Mouse (Mus musculus) urinary bladder, adult 2 months (tissue): ENCODE data around the gene Gm21762. TPM values are rescaled to one million over a fixed set of nuclear protein-coding genes. Genes with fewer than 3 reads are reported as not detected.
"Not testable (repeated sequence)": the region's sequence is repeated elsewhere in the genome, so short reads cannot be mapped to it uniquely, and the experiment has no call there.

ENCODE experiments used
- DNase-seq: peaks from one replicate; pipeline ENCODE4 v3.0.0; 2022; ENCODE audit warnings: low spot score
- polyA plus RNA-seq: library from polyadenylated mRNA; depleted of rRNA; stranded (reverse); fragments of >200 nt; gene quantifications from 2 replicates; pipeline ENCODE4 v1.2.3, GENCODE M21; 2012; rRNA removed

Gm21762 gene
- polyA plus RNA-seq = not detected in 2 replicates

DNA sequence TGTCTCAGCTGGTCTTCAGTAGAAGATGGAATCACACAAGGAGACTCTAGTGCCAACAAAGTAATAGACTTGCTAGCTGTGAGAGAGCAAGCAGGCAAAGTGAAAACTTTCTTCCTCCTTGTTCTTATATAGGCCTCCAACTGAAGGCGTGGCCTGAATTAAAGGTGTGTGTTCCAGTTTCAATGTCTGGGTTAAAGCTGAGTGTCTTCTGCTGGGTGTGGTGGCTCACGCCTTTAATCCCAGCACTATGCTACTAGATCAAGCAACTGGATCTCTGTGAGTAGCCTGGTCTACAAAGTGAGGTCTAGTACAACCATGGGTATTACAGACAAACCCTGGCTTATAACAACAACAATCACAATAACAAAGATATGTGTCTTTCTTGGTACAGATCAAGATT lies at the start of gene Gm21762:
Gm21762 (minus strand) TSS at position 101 of the 400 bp plus-strand sequence.
- DNase-seq = not testable (repeated sequence)

DNA sequence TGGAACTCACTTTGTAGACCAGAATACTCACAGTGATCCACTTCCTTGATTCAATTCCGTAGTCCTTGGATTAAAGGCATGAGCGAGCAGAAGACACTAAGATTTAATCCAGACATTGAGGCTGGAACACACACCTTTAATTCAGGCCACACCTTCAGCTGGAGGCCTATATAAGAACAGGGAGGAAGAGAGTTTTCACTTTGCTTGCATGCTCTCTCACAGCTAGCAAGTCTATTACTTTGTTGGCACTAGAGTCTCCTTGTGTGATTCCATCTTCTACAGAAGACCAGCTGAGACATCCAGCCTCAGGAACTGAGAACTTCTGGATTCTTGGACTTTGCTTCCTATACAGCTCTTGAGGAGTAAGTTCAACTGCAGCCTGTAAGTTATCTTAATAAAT lies 47.1 kb upstream of the Gm21762 start, which contains the start of gene AF067061:
AF067061 (plus strand) TSS at position 245 of the 400 bp plus-strand sequence.
- DNase-seq = not testable (repeated sequence)

DNA sequence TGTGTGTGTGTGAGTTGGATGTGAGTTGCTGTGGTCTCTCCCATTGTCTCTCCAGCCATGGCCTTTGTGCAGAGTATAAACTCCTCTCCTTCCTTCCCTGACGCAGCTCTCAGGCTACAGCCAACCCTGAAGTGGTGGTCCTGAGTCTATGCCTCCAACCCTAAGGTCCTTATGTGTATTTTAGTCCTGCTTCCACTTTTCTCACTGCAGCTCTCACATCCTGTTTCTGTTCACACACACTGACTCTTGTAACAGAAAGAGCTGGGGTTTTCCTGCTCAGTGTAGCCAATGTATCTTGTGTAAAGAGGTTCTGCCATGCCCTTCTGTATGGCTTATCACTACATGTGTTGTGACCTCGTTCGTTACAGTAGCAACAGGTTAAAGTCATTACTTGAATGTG lies 44.0 kb upstream of the Gm21762 start:
- not testable (repeated sequence) for DNase-seq

DNA sequence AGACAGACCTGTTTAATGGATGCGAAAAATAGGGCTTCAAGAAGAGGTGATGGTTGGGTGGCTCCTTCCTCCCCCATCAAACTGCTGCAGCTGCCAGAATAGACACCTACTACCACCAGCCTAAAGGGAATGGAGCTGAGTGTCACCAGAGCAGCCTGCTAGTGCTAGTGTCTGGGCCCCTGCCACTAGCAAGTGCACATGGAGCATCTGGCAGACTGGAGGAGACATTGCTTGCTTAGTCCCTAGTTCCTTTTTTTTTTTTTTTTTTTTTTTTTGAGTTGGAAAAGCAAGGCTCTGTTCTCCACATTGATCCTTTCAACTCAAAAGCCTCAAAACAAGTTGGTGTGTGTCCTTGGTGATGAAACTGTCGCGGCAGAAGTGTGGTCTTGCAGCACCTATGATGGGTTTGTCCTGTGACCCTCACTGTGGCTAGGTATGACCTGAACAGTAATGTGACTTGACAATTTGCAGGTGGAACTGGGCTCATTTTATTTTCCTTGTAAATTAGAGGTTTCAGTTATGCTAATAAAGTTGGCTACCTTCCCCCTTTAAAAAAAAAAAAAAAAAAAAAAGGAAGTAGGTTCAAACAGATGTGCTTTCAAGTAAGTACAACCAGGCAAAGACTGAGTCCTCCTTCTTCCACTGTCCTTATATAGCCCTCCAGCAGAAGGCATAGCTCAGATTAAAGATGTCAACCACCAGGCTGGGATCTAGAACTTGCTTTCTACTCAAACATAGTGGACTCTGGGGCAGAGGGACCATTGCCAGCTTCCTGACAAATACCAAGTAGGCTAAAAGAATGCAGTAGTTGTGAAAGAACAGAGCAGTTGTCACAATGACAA lies 43.3 kb upstream of the Gm21762 start:
- DNase-seq = not testable (repeated sequence)

DNA sequence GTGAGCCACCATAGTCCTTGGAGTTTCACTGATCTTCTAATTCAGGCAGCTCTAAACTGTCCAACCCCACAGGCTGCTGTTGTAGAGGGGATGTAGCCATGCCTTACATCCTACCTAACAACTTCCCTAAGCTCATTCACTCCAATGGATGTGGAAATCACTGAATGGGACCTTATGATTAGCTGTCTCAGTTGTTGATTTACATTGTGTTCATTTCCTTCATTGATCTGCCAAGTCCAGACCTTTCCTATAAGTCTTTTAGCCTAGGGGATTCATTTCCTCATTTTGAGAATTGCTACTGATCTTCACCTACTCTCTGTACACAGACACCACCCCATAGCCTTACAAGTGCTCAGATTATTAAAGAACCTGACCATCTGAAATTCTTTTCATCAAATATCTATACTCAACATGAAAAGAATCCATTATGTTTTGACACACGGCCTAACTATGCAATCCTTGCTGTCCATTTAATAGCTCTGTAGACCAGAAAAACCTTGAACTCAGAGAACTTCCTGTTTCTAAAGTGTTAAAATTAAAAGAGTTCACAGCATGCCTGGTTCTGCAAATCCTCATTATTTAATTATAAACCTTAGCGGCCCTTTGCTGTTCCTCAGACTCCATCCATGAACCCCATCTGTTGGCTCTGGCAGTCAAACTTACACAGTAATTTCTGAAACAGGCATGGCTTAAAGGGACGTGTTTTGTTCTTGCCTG lies 35.6 kb upstream of the Gm21762 start:
- DNase-seq = not testable (repeated sequence)

DNA sequence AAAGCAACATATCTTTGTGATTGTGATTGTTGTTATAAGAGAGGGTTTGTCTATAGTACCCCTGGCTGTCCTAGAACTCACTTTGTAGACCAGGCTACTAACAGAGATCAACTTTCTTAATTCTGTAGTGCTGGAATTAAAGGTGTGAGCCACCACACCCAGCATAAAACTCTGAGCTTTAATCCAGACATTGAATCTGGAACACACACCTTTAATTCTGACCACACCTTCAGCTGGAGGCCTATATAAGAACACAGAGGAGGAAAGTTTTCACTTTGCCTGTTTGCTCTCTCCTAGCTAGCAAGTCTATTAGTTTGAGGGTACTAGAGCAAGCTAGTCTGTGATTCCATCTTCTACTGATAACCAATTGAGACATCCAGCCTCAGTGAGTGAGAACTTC lies 23.1 kb upstream of the Gm21762 start, which contains the start of gene Gm21731:
Gm21731 (plus strand) TSS at position 301 of the 400 bp plus-strand sequence.
- DNase-seq = not testable (repeated sequence)

DNA sequence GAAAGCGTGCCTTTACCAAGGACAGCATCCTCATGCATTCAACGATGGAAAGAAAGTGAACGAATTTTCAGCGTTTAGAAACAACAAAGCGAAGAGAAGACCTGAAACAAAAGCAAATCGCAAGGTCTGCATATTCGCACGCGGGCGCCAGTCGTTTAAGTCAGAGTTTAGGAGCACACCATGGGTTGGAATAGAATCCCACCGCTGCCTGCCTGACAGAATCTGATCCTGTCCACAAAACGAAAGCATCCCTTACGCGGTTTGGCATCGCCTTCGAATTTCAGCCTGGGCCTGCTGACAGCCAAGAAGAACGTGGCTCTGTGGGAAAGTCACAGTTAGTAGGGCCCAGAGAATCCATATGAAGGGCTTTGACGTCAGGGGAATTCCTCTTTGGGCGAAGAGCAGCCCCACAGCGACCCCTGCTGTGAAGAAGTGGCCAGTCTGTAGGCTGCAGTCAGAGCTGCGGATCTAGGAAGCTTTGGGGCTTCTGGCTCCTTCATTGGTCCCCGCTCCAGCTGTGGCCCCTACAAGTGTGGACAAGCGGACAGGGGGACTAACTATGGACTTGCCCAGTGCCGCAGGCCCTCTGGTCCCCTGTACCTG lies 16.8 kb upstream of the Gm21762 start:
- not testable (repeated sequence) for DNase-seq

DNA sequence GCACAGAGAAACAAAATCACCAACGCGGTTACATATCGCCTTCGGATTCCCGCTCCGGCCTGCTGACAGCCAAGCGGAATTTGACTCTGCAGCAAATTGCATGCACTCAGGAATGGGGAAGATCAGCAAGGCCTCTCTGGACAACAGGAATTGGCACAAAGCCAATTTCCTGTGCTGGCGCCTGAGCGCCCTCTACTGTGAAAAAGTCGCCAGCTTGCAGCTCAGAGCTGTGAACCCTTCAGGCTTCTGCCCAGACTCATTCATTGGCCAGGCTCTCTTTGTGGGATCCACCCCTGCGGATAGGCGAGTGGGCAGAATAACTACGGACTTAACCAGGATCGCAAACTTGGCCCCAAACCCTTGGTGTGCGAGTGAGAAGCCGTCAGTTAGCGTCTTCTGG lies 16.1 kb upstream of the Gm21762 start:
- DNase-seq = not testable (repeated sequence)

DNA sequence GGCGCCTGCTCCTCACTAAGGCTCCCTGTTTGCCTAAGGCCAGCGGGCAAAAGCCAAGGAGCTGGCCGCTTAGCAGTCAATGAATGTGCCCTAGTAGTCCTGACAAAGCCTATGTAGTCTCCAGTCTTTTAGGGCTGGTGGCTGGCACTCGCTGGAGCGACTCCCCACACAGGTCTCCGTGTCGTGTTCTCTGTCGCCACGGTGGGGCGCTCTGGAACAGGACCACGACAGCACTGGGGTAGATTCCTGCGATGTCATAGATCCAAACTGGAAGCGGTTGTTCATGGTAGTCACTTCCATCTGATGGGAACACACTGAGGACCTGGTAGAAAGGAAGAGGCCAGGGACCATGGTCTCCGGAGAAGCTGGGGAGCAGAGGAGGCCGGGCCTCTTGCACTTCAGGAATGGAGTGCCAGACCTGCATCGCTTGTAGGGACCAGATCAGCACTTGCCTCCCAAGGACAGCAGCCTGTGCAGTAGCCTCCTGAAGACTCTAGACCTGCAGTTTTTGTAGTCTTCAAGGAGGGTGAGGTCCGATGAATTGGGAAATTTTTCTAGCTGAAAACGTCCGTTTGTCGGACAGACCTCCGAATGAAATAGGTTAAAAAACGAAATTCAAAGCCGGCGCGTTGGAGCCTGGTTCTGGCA lies 7.4 kb upstream of the Gm21762 start:
- not testable (repeated sequence) for DNase-seq

DNA sequence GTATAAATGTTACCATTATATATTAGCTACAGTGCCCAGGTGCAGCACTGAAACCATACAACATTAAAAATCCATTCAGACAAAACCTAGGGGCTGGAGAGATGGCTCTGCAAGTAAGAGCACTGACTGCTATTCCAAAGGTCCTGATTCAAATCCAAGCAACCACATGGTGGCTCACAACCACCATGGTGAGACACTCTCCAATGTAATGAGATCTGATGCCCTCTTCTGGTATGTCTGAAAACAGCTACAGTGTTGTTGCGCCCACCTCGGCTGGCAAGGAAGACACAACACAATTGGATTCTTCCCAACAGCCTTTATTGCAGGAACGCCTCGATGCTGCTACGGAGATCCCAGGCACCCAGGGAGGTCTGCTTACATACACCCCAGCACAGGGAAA lies 5.2 kb upstream of the Gm21762 start:
- not testable (repeated sequence) for DNase-seq

DNA sequence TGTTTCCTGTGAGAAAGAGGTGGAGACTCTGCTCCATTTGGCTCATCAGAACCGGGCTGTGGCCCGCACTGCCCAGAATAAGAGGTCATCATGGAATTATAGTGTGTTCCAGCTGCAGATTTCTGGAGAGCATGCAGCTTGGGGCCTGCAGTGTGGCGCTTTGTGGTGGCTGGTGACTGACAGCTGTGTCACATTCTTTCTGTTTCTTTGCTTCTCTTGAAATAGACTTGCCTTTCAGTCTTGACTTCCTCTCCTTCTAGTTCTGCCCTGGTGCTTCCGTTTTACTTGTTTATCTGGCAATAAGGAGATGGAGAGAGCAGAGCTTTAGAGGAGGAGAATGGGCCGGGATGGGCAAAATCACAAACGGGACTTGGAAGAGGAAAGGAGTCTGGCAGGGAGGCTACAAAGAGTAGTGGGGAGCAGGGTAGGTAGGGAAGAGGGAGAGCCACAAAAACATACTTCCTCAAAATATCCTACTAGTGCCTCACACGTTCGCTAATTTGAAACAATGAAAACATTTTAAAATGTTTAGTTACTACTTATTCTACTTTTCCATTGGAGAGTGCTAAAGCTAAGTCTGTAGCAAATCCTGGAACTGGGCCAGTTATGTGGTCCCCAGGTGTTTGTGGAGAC lies 19.4 kb downstream of the Gm21762 start:
- DNase-seq = not testable (repeated sequence)

DNA sequence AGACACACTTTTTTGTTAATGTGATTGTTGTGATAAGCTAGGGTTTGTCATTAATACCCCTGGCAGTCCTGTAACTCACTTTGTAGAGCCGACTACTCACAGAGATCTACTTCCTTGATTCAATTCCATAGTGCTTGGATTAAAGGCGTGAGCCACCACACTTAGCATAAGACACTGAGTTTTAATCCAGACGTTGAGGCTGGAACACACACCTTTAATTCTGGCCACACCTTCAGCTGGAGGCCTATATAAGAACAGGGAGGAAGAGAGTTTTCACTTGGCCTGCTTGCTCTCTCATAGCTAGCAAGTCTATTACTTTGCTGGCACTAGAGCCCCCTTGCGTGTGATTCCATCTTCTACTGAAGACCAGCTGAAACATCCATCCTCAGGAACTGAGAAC lies 43.6 kb downstream of the Gm21762 start, which contains the start of gene Gm21818:
Gm21818 (plus strand) TSS at position 301 of the 400 bp plus-strand sequence.
- DNase-seq = not testable (repeated sequence)

DNA sequence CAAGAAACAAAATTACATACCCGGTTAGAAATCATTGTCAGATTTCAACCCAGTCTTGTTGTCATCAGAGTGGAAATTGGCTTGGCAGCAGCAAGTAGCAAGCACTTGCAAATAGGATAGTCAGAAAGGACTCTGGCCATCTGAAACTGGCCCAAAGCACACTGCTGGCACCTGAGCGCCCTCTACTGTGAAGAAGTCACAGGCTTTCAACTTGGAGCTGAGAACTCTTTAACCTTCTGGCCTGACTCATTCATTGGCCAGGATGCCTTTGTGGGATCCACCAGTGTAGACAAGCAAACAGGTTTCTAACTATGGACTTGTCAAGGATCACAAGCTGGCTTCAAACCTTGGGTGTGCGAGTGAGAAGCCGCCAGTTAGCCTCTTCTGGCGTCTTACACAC lies 47.4 kb downstream of the Gm21762 start:
- DNase-seq = not testable (repeated sequence)

Other genes starting within 250 kb of the Gm21762 start
- not detected in 2 replicates for gene Gm36079, start 188.9 kb downstream of the Gm21762 start, polyA plus RNA-seq
- 3.4 and 4.4 TPM in 2 replicates for gene Gm21188, start 163.8 kb downstream of the Gm21762 start, polyA plus RNA-seq
- gene Gm20767, start 75.7 kb downstream of the Gm21762 start, polyA plus RNA-seq = not detected in 2 replicates
- not detected in 2 replicates for gene Gm21818, start 43.5 kb downstream of the Gm21762 start, polyA plus RNA-seq
- gene Gm21731, start 23.2 kb upstream of the Gm21762 start, polyA plus RNA-seq = not detected in 2 replicates
- gene AF067061, start 47.2 kb upstream of the Gm21762 start, polyA plus RNA-seq = not detected in 2 replicates
- gene BC147527, start 84.4 kb upstream of the Gm21762 start, polyA plus RNA-seq = 0.91 and 0.99 TPM in 2 replicates
- gene Tcstv3, start 100.9 kb upstream of the Gm21762 start, polyA plus RNA-seq = not detected in 2 replicates